Mouse (Mus musculus): ENCODE measurements at regions not wholly inside any gene's neighbourhood (a gene's known extent, or its start where the extent isn't known, plus 50 kb on each side); places are given as distances from the start of the nearest gene placed in this dataset.

DNA sequence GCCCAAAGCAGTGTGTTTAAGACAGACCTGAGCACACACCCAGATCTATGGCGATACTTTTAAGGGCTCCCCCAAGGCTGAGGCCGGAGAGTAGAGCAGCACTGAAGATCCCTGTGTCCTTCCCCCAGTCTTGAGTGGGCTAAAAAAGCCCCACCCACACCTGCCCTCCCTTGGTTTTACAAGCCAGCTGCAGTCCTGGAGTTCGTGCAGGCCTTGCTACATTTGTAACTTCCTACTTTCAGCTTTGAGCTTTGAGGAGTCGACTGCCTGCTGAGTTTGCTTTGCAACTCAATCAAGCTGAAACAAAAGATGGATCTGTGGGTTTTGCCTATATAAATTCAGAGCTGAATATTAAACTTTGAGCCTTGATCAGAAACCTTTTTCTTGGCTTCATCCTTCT is 63.5 kb downstream of the Cox18 start:
- Histone ChIP-seq H3K27ac (ENCODE audit: control insufficient read depth, low read depth, low read length) (no peak overlapping the region), H3K79me2 (ENCODE audit: control insufficient read depth, insufficient read depth, low read length, poor library complexity) (no peaks in the 10 kb centered on the region), H3K27me3 (ENCODE audit: control insufficient read depth in 1 of 2, insufficient read depth in 2 of 2, low read length in 2 of 2) (no peaks in the 10 kb centered on the region; a peak in 1 of 4 replicates), H3K4me1 (ENCODE audit: control insufficient read depth in 1 of 2, insufficient read depth in 2 of 2, low read length in 2 of 2) (peaks cover 5 to 8% of the 10 kb centered on the region in 2 experiments), H3K9ac (ENCODE audit: control insufficient read depth, low read depth, low read length, poor library complexity, severe bottlenecking) (no peak overlapping the region), H3K4me3 (ENCODE audit: control insufficient read depth in 1 of 2, insufficient read depth in 1 of 2, low read depth in 2 of 2, low read length in 2 of 2) (no peak overlapping the region), H3K36me3 (ENCODE audit: control insufficient read depth in 1 of 2, insufficient read depth in 2 of 2, low read length in 2 of 2) (peaks cover 0 to 3% of the 10 kb centered on the region in 2 experiments; a peak in 2 of 4 replicates), H3K9me3 (replicated peaks; ENCODE audit: insufficient read depth, low read length) (no peaks in the 10 kb centered on the region)
- no peak for DNase-seq (ENCODE audit: low read depth, low spot score)
- no peak for TF ChIP-seq ELF1 (IDR thresholded peaks at IDR 0.05; ENCODE audit: low read depth, low read length)
- no peak for TF ChIP-seq MAZ (IDR thresholded peaks at IDR 0.05; ENCODE audit: low read depth, low read length)
- TF ChIP-seq MYC (IDR thresholded peaks at IDR 0.05; ENCODE audit: low read depth, low read length) = no peak
- no peak for TF ChIP-seq SMC3 (IDR thresholded peaks at IDR 0.05; ENCODE audit: low read depth, low read length)
- TF ChIP-seq GATA1 (IDR thresholded peaks at IDR 0.05; ENCODE audit: low read depth, low read length) = no peak
- no peak for TF ChIP-seq MAFK (IDR thresholded peaks at IDR 0.05; ENCODE audit: borderline replicate concordance, low read depth, low read length)
- no peak for TF ChIP-seq MXI1 (IDR thresholded peaks at IDR 0.05; ENCODE audit: low read depth, low read length)
- TF ChIP-seq HCFC1 (IDR thresholded peaks at IDR 0.05; ENCODE audit: low read depth, low read length) = no peak
- no peak for TF ChIP-seq POLR2A (IDR thresholded peaks at IDR 0.05; ENCODE audit: control insufficient read depth in 1 of 2, insufficient read depth in 1 of 2, low read depth in 1 of 2, low read length in 2 of 2, poor library complexity in 1 of 2)

DNA sequence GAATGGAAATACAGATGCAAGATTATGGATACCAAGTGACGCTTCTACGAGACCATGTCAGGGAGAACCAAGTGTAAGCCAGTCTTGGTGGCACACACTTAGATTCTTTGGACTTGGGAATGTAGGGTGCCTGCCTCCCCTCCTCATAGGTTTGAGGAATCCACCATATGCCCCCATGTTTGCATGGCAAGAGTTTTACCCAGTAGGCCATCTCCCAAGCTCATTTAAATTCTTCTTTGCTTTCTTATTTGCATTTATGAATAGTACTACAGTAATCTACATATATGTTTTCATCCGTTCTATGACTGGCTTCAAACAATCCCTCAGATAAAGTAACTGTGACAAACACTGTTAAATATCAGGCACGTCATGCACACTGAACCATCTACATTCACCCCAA is 67.3 kb downstream of the Cox18 start:
- TF ChIP-seq CHD2 (IDR thresholded peaks at IDR 0.05; ENCODE audit: low read length) (no peak), HCFC1 (IDR thresholded peaks at IDR 0.05; ENCODE audit: low read depth, low read length) (no peak), GATA1 (IDR thresholded peaks at IDR 0.05; ENCODE audit: low read depth, low read length) (no peak), TBP (IDR thresholded peaks at IDR 0.05; ENCODE audit: low read depth, low read length) (no peak), UBTF (IDR thresholded peaks at IDR 0.05; ENCODE audit: borderline replicate concordance, insufficient read depth, low read depth, low read length) (no peak), KAT2A (conservative IDR thresholded peaks at IDR 0.05; ENCODE audit: low read depth, low read length) (no peak), MXI1 (IDR thresholded peaks at IDR 0.05; ENCODE audit: low read depth, low read length) (no peak)
- no peak overlapping the region for H3K4me3 ChIP-seq (ENCODE audit: control insufficient read depth in 1 of 2, insufficient read depth in 1 of 2, low read depth in 2 of 2, low read length in 2 of 2)
- H3K79me2 ChIP-seq (ENCODE audit: control insufficient read depth, insufficient read depth, low read length, poor library complexity) = no peaks in the 10 kb centered on the region
- no peak overlapping the region for H3K27ac ChIP-seq (ENCODE audit: control insufficient read depth, low read depth, low read length)
- no peaks in the 10 kb centered on the region for H3K4me1 ChIP-seq (ENCODE audit: control insufficient read depth in 1 of 2, insufficient read depth in 2 of 2, low read length in 2 of 2)
- no peak for DNase-seq (ENCODE audit: low read depth, low spot score)
- no peaks in the 10 kb centered on the region; a peak in 1 of 4 replicates for H3K27me3 ChIP-seq (ENCODE audit: control insufficient read depth in 1 of 2, insufficient read depth in 2 of 2, low read length in 2 of 2)
- H3K36me3 ChIP-seq (ENCODE audit: control insufficient read depth in 1 of 2, insufficient read depth in 2 of 2, low read length in 2 of 2) = no peaks in the 10 kb centered on the region
- no peaks in the 10 kb centered on the region for H3K9me3 ChIP-seq (replicated peaks; ENCODE audit: insufficient read depth, low read length)
- no peak overlapping the region for H3K9ac ChIP-seq (ENCODE audit: control insufficient read depth, low read depth, low read length, poor library complexity, severe bottlenecking)

All from MEL (cell line).